Mouse (Mus musculus): Measurements from ENCODE around the gene Nudt6. TPM values are rescaled to one million over a fixed set of nuclear protein-coding genes. Genes with fewer than 3 reads are reported as not detected.

Nudt6 gene
- total and polyA plus RNA-seq, 3 experiments = 6.0 to 9.1 TPM; not detected in 1

- no peak for DNase-seq (ENCODE audit: low read depth, low spot score)
- Histone ChIP-seq H3K79me2 (ENCODE audit: control insufficient read depth, insufficient read depth, low read length, poor library complexity) (no peaks in the 10 kb centered on the region), H3K9ac (ENCODE audit: control insufficient read depth, low read depth, low read length, poor library complexity, severe bottlenecking) (no peak overlapping the region), H3K27ac (ENCODE audit: control insufficient read depth, low read depth, low read length) (no peak overlapping the region), H3K9me3 (replicated peaks; ENCODE audit: insufficient read depth, low read length) (no peaks in the 10 kb centered on the region), H3K36me3 (ENCODE audit: control insufficient read depth in 1 of 2, insufficient read depth in 2 of 2, low read length in 2 of 2) (peaks cover 0 to 4% of the 10 kb centered on the region in 2 experiments; a peak in 2 of 4 replicates), H3K4me3 (ENCODE audit: control insufficient read depth in 1 of 2, insufficient read depth in 1 of 2, low read depth in 2 of 2, low read length in 2 of 2) (no peak overlapping the region; a peak in 1 of 4 replicates), H3K4me1 (ENCODE audit: control insufficient read depth in 1 of 2, insufficient read depth in 2 of 2, low read length in 2 of 2) (peaks cover 0 to 12% of the 10 kb centered on the region in 2 experiments; a peak in 2 of 4 replicates), H3K27me3 (ENCODE audit: control insufficient read depth in 1 of 2, insufficient read depth in 2 of 2, low read length in 2 of 2) (no peaks in the 10 kb centered on the region; a peak in 1 of 4 replicates)
- no peak for TF ChIP-seq GATA1 (IDR thresholded peaks at IDR 0.05; ENCODE audit: low read depth, low read length)
- TF ChIP-seq POLR2A (IDR thresholded peaks at IDR 0.05; ENCODE audit: control insufficient read depth in 1 of 2, insufficient read depth in 1 of 2, low read depth in 1 of 2, low read length in 2 of 2, poor library complexity in 1 of 2) = no peak
- no peak for TF ChIP-seq MAZ (IDR thresholded peaks at IDR 0.05; ENCODE audit: low read depth, low read length)
- no peak for TF ChIP-seq NRF1 (IDR thresholded peaks at IDR 0.05; ENCODE audit: insufficient read depth, low read depth, low read length, poor library complexity, severe bottlenecking)
- TF ChIP-seq ZMIZ1 (IDR thresholded peaks at IDR 0.05; ENCODE audit: low read depth, low read length) = no peak
- no peak for TF ChIP-seq TAL1 (IDR thresholded peaks at IDR 0.05; ENCODE audit: low read length)
- TF ChIP-seq CHD1 (IDR thresholded peaks at IDR 0.05; ENCODE audit: low read depth, low read length) = no peak
- no peak for TF ChIP-seq CTCF (IDR thresholded peaks at IDR 0.05 in 2 of 3, conservative IDR thresholded peaks at IDR 0.05 in 1 of 3; ENCODE audit: control insufficient read depth in 1 of 3, insufficient read depth in 1 of 3, low read depth in 2 of 3, low read length in 3 of 3, poor library complexity in 1 of 3, severe bottlenecking in 1 of 3)
- TF ChIP-seq ZKSCAN1 (IDR thresholded peaks at IDR 0.05; ENCODE audit: low read depth, low read length) = no peak
- TF ChIP-seq GABPA (IDR thresholded peaks at IDR 0.05; ENCODE audit: low read depth, low read length) = no peak
- no peak for TF ChIP-seq RCOR1 (IDR thresholded peaks at IDR 0.05; ENCODE audit: low read depth, low read length)
- no peak for TF ChIP-seq RAD21 (IDR thresholded peaks at IDR 0.05; ENCODE audit: low read depth, low read length)
- TF ChIP-seq UBTF (IDR thresholded peaks at IDR 0.05; ENCODE audit: borderline replicate concordance, insufficient read depth, low read depth, low read length) = no peak
- no peak for TF ChIP-seq BHLHE40 (IDR thresholded peaks at IDR 0.05; ENCODE audit: borderline replicate concordance, low read depth, low read length)
- no peak for TF ChIP-seq TCF12 (IDR thresholded peaks at IDR 0.05; ENCODE audit: low read depth, low read length)
- no peak for TF ChIP-seq USF1 (IDR thresholded peaks at IDR 0.05; ENCODE audit: low read depth, low read length)
- TF ChIP-seq MYC (IDR thresholded peaks at IDR 0.05; ENCODE audit: low read depth, low read length) = no peak
- TF ChIP-seq ETS1 (IDR thresholded peaks at IDR 0.05; ENCODE audit: low read depth, low read length) = no peak
- no peak for TF ChIP-seq MEF2A (IDR thresholded peaks at IDR 0.05; ENCODE audit: extremely low read depth, insufficient replicate concordance, low read depth, low read length, poor library complexity, severe bottlenecking)
- no peak for TF ChIP-seq E2F4 (IDR thresholded peaks at IDR 0.05; ENCODE audit: borderline replicate concordance, low read depth, low read length)
Measured at GRCm38 (mm10) chr3:37365976-37366375, 54.0 kb downstream of the Nudt6 start.

- Histone ChIP-seq H3K4me3 (ENCODE audit: control insufficient read depth in 1 of 2, insufficient read depth in 1 of 2, low read depth in 2 of 2, low read length in 2 of 2) (no peak overlapping the region), H3K4me1 (ENCODE audit: control insufficient read depth in 1 of 2, insufficient read depth in 2 of 2, low read length in 2 of 2) (peaks cover 0 to 12% of the 10 kb centered on the region in 2 experiments; a peak in 2 of 4 replicates), H3K27ac (ENCODE audit: control insufficient read depth, low read depth, low read length) (no peak overlapping the region), H3K27me3 (ENCODE audit: control insufficient read depth in 1 of 2, insufficient read depth in 2 of 2, low read length in 2 of 2) (no peaks in the 10 kb centered on the region; a peak in 1 of 4 replicates), H3K9me3 (replicated peaks; ENCODE audit: insufficient read depth, low read length) (no peaks in the 10 kb centered on the region), H3K79me2 (ENCODE audit: control insufficient read depth, insufficient read depth, low read length, poor library complexity) (no peaks in the 10 kb centered on the region), H3K9ac (ENCODE audit: control insufficient read depth, low read depth, low read length, poor library complexity, severe bottlenecking) (no peak overlapping the region; the same call in 1 of the 2 replicates), H3K36me3 (ENCODE audit: control insufficient read depth in 1 of 2, insufficient read depth in 2 of 2, low read length in 2 of 2) (peaks cover 0 to 4% of the 10 kb centered on the region in 2 experiments; a peak in 2 of 4 replicates)
- no peak for TF ChIP-seq TAL1 (IDR thresholded peaks at IDR 0.05; ENCODE audit: low read length)
- TF ChIP-seq MAZ (IDR thresholded peaks at IDR 0.05; ENCODE audit: low read depth, low read length) = no peak
- no peak for TF ChIP-seq CHD1 (IDR thresholded peaks at IDR 0.05; ENCODE audit: low read depth, low read length)
- no peak for TF ChIP-seq MEF2A (IDR thresholded peaks at IDR 0.05; ENCODE audit: extremely low read depth, insufficient replicate concordance, low read depth, low read length, poor library complexity, severe bottlenecking)
- no peak for TF ChIP-seq MAFK (IDR thresholded peaks at IDR 0.05; ENCODE audit: borderline replicate concordance, low read depth, low read length)
- no peak for TF ChIP-seq ZKSCAN1 (IDR thresholded peaks at IDR 0.05; ENCODE audit: low read depth, low read length)
- no peak for TF ChIP-seq RAD21 (IDR thresholded peaks at IDR 0.05; ENCODE audit: low read depth, low read length)
- TF ChIP-seq KAT2A (conservative IDR thresholded peaks at IDR 0.05; ENCODE audit: low read depth, low read length) = no peak
- no peak for TF ChIP-seq ETS1 (IDR thresholded peaks at IDR 0.05; ENCODE audit: low read depth, low read length)
- TF ChIP-seq CHD2 (IDR thresholded peaks at IDR 0.05; ENCODE audit: low read length) = no peak
- TF ChIP-seq E2F4 (IDR thresholded peaks at IDR 0.05; ENCODE audit: borderline replicate concordance, low read depth, low read length) = no peak
- no peak for TF ChIP-seq GATA1 (IDR thresholded peaks at IDR 0.05; ENCODE audit: low read depth, low read length)
- TF ChIP-seq GABPA (IDR thresholded peaks at IDR 0.05; ENCODE audit: low read depth, low read length) = no peak
- TF ChIP-seq ZNF384 (IDR thresholded peaks at IDR 0.05; ENCODE audit: low read depth, low read length) = no peak
- no peak for TF ChIP-seq SIN3A (IDR thresholded peaks at IDR 0.05; ENCODE audit: low read length)
- no peak for TF ChIP-seq NELFE (IDR thresholded peaks at IDR 0.05; ENCODE audit: low read depth, low read length)
- TF ChIP-seq CTCF (IDR thresholded peaks at IDR 0.05 in 2 of 3, conservative IDR thresholded peaks at IDR 0.05 in 1 of 3; ENCODE audit: control insufficient read depth in 1 of 3, insufficient read depth in 1 of 3, low read depth in 2 of 3, low read length in 3 of 3, poor library complexity in 1 of 3, severe bottlenecking in 1 of 3) = no peak
- no peak for TF ChIP-seq MAX (IDR thresholded peaks at IDR 0.05; ENCODE audit: low read length)
- no peak for TF ChIP-seq SMC3 (IDR thresholded peaks at IDR 0.05; ENCODE audit: low read depth, low read length)
- DNase-seq (ENCODE audit: low read depth, low spot score) = no peak
Measured at GRCm38 (mm10) chr3:37365144-37365543, 54.9 kb downstream of the Nudt6 start.

All from MEL (cell line).